Mouse (Mus musculus): ENCODE results near the gene Dll4. TPM values are rescaled to one million over a fixed set of nuclear protein-coding genes. Genes with fewer than 3 reads are reported as not detected.
A peak's percentile ranks its signal among the peaks of the same experiment; 100 is the strongest.

Dll4 gene
- total RNA-seq (2014; fragmentation: Nextera tagmentation) (not detected in 2 replicates), total RNA-seq (2017) (not detected in 2 replicates)

DNA sequence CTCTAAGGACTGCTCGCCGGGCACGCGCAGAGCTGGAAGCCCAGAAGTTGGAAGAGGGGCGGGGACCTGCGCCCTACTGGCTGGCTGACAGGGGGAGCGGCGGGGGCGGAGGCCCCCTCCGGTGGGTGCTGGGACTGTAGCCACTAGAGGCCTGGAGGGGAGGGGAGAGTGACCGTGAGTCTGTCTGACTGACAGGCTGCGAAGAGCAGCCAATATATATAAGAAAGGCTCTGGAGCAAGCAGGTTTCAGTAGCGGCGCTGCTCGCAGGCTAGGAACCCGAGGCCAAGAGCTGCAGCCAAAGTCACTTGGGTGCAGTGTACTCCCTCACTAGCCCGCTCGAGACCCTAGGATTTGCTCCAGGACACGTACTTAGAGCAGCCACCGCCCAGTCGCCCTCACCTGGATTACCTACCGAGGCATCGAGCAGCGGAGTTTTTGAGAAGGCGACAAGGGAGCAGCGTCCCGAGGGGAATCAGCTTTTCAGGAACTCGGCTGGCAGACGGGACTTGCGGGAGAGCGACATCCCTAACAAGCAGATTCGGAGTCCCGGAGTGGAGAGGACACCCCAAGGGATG, at the start of gene Dll4:
Gene Dll4 (plus strand): TSS at position 217 of the 576 bp plus-strand sequence.
- ATAC-seq (replicated peaks; ENCODE audit: low FRiP score, low TSS enrichment, poor library complexity, severe bottlenecking): no peak

DNA sequence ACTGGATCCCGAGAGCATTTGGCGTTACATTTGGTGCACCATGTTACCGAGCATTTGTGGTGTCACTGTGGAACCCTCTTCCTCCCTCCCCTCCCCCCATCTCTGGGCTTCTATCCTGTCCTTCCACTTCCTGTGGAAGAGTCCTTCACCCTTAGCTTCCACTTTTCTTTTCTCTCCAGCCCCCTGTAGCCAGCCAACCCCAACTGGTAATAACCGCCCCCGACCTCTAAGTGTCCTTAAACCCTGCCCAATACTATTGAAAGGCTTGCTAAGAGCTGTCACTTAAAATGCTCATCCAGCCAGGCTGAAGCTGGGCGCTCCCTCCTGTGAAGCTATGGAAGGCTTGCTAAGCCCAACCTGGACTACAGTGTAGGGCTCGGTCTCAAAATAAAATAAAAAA, 48.7 kb upstream of the Dll4 start:
- ATAC-seq (replicated peaks; ENCODE audit: low FRiP score, low TSS enrichment, poor library complexity, severe bottlenecking): no peak

DNA sequence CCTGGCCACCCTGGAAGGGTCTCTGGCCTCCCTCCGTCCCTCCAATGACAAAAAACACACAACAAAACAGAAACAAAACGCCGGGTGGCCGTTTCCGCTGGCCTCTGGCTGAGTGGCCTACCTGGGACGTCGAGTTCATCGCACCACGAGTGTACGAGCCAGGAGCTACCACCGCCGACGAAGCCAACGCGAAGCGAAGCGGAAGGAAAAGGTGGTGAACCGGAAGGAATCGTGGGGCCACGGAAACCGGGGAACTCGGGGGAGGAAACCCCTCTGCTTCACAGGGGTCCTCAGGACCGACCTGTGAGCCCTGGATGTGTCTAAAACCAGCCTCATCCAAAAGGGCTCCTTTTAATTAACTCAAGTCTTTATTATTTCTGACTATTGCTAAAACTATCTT, 47.8 kb upstream of the Dll4 start:
- ATAC-seq (replicated peaks; ENCODE audit: low FRiP score, low TSS enrichment, poor library complexity, severe bottlenecking): no peak

DNA sequence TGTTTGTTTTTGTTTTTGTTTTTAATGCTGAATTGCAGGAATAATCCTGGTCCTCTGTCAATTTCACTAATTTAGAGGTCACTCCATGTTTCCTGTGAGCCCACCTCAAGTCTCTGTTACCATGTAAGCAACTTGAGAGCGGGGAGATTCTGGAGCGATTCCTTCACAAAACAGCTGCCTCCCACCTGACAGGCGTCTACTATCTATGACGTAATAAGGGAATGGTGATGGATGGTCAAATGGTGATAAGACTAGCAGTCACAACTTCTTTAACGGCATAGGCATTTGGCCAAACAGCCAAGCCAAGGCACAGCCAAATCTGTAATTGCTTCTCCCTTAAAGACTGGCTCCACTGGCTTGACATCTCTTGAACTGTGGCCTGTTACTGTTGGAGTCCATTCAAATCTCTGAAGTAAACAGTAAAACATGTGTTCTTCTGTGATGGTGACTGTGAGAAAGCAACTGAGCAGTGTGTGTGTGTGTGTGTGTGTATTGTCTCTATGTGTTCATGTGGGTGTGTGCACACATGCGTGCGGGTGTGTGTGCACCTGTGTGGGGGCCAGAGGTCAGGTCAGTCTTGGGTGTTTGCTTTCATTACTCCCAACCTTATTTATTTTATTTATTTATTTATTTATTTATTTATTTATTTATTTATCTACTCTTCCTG, 43.6 kb upstream of the Dll4 start:
- ATAC-seq (replicated peaks; ENCODE audit: low FRiP score, low TSS enrichment, poor library complexity, severe bottlenecking): peak; percentile 41

DNA sequence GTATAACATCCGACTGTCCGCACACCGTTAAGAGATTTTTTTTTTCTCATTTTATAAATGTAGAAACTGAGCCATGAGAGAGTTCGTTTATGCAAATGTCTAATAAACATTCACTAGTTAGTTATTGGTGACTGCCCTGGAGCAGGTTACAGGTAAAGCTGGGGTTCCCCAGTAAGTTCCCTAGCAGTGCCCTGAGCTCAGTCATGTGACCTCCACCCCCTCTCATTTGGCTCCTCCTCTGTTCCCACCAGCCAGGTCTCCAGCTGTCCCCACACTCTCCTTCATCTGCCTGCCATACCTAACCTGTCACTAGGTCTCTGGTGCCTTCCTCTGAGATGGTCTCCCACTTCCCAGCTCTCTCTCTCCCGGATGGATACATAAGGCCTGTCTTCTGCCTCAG, 38.2 kb upstream of the Dll4 start:
- ATAC-seq (replicated peaks; ENCODE audit: low FRiP score, low TSS enrichment, poor library complexity, severe bottlenecking): no peak

DNA sequence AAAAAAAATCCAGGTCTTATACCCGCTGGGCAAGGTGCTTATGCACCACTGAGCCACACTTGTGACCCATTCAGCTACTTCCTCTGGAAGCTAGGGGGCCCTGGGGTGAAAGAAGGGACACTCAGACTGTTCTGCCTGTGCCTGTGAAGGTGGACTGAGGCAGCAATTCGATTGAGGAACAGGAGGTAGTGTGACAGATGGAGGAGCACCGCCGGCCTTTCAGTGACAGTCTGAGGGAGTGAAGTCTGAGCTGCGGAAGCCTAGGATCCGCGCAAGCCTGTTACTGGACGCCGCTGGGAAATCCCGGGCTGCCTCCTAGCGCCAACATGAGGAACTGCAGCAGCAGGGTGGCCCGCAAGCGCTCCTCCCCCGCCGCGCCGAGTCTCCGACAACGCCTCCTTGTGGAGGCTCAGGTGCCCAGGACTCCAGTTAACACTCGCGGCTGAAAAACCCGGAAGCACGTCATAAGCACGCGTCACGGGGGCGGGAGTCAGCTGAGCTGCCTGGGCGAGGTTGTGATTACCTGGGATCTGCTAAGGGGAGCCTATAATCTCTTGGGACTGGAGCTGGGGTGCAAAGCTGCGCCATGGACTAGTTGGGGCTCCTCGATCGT, 37.2 kb upstream of the Dll4 start, which contains the start of gene Vps18:
Gene Vps18 (plus strand): TSS at position 471 of the 613 bp plus-strand sequence.
- peak; percentile 95 for ATAC-seq (replicated peaks; ENCODE audit: low FRiP score, low TSS enrichment, poor library complexity, severe bottlenecking)

DNA sequence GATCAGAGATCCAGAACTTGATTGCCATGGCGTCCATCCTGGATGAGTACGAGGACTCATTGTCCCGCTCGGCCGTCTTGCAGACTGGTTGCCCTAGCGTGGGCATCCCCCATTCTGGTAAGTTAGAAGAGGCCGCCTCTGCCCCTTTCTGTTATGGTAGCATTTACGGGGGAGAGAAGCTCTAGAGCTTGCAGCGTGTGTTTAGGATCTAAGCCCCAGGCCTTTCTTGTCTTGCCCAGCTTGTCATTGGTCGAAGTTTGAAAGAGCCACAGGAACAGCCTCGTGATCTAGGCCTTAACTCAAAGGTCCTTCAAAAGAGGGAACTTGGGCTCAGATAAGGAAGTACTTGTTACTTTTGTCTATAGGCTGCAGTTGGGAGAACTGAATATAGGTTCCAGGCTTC, 36.6 kb upstream of the Dll4 start:
- 0 out of 2 replicates have a peak, but pooled peaks have one; percentile 14 for ATAC-seq (replicated peaks; ENCODE audit: low FRiP score, low TSS enrichment, poor library complexity, severe bottlenecking)

DNA sequence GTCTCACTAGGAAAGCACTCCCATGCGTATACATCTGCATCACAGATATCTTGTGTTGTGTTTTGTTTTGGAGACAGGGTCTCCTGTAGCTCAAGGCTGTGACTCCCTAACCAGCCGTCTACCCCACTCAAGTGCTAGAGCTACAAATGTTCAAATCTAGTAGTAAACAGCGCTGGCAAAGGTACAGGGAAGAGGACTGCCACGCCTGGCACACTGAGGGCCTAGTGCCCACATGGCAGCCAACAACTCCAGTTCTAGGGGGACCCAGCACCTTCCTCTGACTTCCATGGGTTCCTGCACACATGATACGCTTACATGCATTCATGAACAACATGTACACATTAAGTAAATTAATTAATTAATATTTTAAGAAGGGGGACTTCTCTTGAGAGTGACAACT, 33.3 kb upstream of the Dll4 start:
- ATAC-seq (replicated peaks; ENCODE audit: low FRiP score, low TSS enrichment, poor library complexity, severe bottlenecking): no peak

DNA sequence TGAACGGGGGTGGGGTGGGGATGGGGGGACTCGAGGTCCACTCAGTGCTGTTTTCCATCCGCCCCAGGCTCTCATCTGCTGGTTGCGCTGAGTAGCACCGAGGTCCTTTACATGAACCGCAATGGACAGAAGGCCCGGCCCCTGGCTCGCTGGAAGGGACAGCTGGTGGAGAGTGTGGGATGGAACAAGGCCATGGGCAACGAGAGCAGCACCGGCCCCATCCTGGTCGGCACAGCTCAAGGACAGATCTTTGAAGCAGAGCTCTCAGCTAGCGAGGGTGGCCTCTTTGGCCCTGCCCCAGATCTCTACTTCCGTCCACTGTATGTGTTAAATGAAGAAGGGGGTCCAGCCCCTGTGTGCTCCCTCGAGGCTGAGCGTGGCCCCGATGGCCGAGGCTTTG, 32.7 kb upstream of the Dll4 start:
- no peak for ATAC-seq (replicated peaks; ENCODE audit: low FRiP score, low TSS enrichment, poor library complexity, severe bottlenecking)

DNA sequence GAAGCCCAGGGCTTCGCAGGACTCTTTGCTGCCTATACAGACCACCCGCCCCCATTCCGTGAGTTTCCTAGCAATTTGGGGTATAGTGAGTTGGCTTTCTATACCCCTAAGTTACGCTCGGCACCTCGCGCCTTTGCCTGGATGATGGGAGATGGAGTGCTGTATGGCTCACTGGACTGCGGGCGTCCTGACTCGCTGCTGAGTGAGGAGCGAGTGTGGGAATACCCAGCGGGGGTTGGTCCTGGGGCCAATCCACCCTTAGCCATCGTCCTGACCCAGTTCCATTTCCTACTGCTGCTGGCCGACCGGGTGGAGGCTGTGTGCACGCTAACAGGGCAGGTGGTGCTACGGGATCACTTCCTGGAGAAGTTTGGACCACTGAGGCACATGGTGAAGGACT, 32.3 kb upstream of the Dll4 start:
- no peak for ATAC-seq (replicated peaks; ENCODE audit: low FRiP score, low TSS enrichment, poor library complexity, severe bottlenecking)

DNA sequence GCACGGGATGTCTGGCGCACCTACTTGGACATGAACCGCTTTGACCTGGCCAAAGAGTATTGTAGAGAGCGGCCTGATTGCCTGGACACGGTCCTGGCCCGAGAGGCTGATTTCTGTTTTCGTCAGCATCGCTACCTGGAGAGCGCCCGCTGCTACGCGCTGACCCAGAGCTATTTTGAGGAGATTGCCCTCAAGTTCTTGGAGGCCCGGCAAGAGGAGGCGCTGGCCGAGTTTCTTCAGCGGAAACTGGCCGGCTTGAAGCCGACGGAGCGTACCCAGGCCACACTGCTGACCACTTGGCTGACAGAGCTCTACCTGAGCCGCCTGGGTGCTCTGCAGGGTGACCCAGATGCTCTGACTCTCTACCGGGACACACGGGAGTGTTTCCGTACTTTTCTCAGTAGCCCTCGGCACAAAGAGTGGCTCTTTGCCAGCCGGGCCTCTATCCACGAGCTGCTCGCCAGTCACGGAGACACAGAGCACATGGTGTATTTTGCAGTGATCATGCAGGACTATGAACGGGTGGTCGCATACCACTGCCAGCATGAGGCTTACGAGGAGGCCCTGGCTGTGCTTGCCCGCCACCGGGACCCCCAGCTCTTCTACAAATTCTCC, 31.7 kb upstream of the Dll4 start:
- no peak for ATAC-seq (replicated peaks; ENCODE audit: low FRiP score, low TSS enrichment, poor library complexity, severe bottlenecking)

DNA sequence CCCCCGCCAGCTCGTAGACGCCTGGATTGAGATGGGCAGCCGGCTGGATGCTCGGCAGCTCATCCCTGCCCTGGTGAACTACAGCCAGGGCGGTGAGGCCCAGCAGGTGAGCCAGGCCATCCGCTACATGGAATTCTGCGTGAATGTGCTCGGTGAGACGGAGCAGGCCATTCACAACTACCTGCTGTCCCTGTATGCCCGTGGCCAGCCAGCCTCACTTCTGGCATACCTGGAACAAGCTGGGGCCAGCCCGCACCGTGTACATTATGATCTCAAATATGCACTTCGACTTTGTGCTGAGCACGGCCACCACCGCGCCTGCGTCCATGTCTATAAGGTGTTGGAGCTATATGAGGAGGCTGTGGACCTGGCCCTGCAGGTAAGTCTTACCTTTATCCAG, 31.2 kb upstream of the Dll4 start:
- ATAC-seq (replicated peaks; ENCODE audit: low FRiP score, low TSS enrichment, poor library complexity, severe bottlenecking): no peak

DNA sequence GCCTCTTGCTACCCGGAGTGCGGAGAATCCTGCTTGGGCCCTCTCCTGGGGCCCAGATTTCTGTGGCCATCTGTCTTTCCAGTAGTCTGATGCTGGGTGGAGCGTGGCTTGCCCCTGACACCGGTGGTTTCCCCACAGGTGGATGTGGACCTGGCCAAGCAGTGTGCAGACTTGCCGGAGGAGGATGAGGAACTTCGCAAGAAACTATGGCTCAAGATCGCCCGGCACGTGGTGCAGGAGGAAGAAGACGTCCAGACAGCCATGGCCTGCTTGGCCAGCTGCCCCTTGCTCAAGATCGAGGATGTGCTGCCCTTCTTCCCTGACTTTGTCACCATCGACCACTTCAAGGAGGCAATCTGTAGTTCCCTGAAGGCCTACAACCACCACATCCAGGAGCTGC, 28.8 kb upstream of the Dll4 start:
- ATAC-seq (replicated peaks; ENCODE audit: low FRiP score, low TSS enrichment, poor library complexity, severe bottlenecking): no peak

DNA sequence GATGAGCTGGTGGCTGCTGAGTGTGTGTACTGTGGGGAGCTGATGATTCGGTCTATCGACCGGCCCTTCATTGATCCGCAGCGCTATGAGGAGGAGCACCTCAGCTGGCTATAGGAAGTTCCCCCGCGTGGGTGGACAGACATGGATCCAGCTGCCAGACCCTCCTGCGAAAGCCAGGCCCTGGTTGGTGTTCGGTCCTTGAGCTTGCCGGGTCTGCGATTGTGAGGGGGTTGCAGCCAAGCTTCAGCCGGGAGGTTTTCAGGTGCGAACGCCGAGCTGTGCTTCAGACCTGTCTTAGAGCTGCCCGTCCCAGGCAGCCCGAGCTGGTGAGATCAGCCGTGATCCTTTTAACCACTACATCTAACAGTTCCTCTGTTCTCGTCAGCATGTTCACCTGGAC, 28.1 kb upstream of the Dll4 start:
- ATAC-seq (replicated peaks; ENCODE audit: low FRiP score, low TSS enrichment, poor library complexity, severe bottlenecking): no peak

DNA sequence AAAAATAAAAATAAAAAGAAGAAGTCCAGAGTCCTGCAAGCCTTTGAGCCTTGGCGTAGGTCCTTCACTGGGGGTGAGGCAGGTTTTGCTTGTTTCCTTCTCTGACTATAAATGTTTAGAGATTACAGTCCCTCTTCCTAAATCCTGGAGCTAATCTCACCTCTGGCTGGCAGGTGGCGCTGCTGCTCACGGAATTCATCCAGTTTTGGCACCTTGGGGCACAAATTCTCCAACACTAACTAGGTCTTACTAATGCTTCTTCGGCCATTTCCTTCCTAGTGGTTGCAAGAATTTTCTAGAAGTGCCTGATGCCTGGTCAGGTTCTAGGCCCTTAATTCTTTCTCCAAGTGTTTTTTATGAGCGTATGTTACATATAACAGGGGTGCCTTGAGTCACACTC, 27.3 kb upstream of the Dll4 start:
- no peak for ATAC-seq (replicated peaks; ENCODE audit: low FRiP score, low TSS enrichment, poor library complexity, severe bottlenecking)

DNA sequence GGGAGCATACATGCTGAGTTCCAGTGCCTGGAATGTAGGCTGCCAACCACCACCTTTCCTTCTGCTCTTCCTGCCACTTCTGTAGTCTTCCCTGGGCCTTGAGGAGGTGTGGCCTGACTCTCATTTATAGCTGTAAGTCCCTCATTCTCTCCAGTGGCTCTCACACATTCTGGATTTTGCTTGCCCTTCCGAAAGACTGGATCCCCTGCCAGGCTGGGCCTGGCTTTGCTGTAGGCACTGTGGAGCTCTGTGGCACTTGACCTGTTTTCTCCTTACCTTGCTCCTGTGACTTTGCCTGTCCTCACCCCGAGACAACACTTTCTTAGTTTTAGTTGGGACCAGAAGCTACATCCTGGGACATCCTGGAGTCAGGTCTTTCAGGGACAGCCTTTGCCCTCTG, 26.7 kb upstream of the Dll4 start:
- no peak for ATAC-seq (replicated peaks; ENCODE audit: low FRiP score, low TSS enrichment, poor library complexity, severe bottlenecking)

DNA sequence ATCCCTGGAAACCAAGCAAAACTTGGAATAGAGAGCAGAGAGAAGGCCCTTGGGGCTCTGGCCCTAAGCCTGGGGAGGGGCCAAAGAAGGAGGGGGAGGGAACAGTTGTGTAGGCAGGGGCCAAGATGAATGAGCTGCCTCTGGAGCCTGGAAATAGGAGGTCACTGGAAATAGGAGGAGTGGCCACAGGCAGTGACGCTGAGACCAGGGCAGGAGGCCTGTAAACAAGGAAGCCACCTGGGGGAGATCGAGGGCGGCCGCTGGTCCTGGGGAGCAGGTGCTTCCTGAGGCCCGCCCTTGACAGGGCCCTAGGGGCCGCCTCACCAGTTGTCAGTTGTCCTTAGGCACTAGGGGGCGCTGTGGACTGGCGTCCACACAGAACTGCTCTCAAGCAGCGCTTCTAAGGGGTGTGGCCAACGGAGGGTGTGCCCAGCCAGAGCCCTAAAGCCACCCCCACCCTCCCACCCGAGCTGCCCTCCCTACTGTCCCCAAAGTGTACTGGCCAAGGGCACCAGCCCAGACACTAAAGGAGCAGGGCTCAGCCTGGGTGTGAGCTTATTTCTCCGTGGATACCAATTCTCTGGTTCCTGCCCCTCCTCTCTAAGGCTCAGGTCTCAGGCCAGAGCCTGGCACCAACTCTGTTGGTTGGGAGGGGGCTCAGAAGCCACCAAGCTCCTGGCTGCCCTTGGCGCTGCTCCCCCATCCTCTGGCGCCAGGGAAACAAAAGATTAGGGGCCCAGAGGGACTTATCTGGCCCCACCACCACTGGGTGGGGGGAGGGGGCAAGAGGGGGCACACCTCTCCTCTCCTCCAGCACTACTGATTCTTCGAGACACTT, 25.4 kb upstream of the Dll4 start:
- ATAC-seq (replicated peaks; ENCODE audit: low FRiP score, low TSS enrichment, poor library complexity, severe bottlenecking): peak; percentile 72

DNA sequence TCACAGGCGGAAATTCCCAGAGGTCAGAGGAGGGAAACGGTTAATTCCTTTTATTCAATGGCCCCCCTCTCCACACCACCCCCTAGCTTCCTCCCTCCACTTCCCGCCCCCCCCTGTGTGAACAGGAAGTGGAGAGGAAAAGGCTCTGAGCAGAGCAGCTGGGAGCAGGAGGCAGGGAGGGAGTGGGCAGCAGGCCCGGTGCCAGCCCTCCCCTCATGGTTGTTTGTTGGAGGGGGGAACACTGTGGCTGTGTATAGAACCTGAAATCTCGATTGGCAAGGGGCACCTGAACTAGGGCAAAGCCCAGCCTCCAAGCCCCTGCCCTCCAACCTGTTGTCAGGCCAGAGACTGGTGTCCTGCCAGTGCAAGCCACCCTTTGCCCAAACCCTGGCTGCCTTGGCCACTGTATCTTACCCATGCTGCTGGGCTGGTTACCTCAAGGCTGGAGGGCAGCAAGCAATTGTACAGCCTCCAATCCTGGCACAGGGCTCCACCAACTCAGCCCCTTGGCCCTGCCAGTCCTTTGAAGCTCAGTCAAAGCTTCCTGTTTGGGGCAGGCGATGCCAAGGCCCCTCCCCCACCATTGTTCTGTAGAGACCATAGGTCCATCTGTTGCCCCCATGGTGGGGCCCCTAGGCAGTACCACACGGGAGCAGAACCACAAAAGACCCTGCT, 24.6 kb upstream of the Dll4 start:
- 0 out of 2 replicates have a peak, but pooled peaks have one; percentile 3 for ATAC-seq (replicated peaks; ENCODE audit: low FRiP score, low TSS enrichment, poor library complexity, severe bottlenecking)

DNA sequence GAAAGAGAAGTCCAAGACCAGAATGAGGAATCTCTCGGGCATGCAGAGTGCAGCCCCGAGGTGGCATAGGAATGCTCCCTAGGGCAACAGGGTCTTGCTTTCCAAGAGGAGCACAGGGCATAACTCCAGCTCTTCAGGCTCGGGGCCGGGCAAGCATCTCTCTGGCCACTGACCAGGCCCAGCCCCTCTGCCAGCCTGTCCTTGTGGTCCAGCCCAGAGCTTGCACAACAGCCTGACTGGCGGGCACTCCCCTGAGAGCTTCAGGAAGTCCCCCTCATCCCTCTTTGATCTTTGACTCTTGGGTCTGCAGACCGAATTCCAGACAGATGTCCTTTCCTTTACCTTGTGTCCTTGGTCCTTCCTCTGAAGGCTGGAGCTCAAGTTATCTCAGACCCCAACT, 22.7 kb upstream of the Dll4 start:
- no peak for ATAC-seq (replicated peaks; ENCODE audit: low FRiP score, low TSS enrichment, poor library complexity, severe bottlenecking)
